In genomic region chr8:81342236-81342998, GRCm38 (mm10) we compare ENCODE assay signal across 8 mouse cellular contexts. TPM values are rescaled to one million over a fixed set of nuclear protein-coding genes. Genes with fewer than 3 reads are reported as not detected.
DNase-seq lines count a peak whose midpoint lies in the region; ATAC-seq lines count a peak whose summit lies in the region.

Inpp4b (plus strand) TSS chr8:81342556.

- no peaks in the 10 kb centered on the region for H3K36me3 ChIP-seq in limb, embryonic 11.5 days (ENCODE audit: control insufficient read depth, insufficient read depth, low read length)
- H3K36me3 ChIP-seq in midbrain, embryonic 12.5 days = no peaks in the 10 kb centered on the region

- H3K27me3 ChIP-seq in limb, embryonic 11.5 days (ENCODE audit: control insufficient read depth, insufficient read depth, low read length) = no peaks in the 10 kb centered on the region
- peaks cover 10% of the 10 kb centered on the region for H3K27me3 ChIP-seq in midbrain, embryonic 12.5 days

- under 1% methylated on average over 46 of the region's 46 CpGs for WGBS in limb, embryonic 11.5 days
- WGBS in midbrain, embryonic 12.5 days = under 1% methylated on average over 45 of the region's 46 CpGs

- H3K4me3 ChIP-seq in limb, embryonic 11.5 days (ENCODE audit: low read depth, low read length) = peak within 1 kb of the TSS; percentile 54
- peak within 1 kb of the TSS; percentile 66 for H3K4me3 ChIP-seq in midbrain, embryonic 12.5 days

- DNase-seq in adrenal gland, postnatal 14 days = peak; percentile 82
- peak; percentile 22 for DNase-seq in embryo, embryonic 11.5 days (ENCODE audit: low read depth, low spot score)
- peak; percentile 97 for DNase-seq in heart, adult 11 months
- DNase-seq in kidney, adult 11 months = peak; percentile 37
- peak; percentile 62 for DNase-seq in limb, embryonic 11.5 days (ENCODE audit: low spot score)
- peak; percentile 24 for DNase-seq in skeletal muscle tissue, adult 2 months (ENCODE audit: low read depth, low spot score)

- no peak within 1 kb of the TSS for H3K27ac ChIP-seq in limb, embryonic 11.5 days (replicated peaks; ENCODE audit: low read depth, low read length)
- no peak within 1 kb of the TSS for H3K27ac ChIP-seq in midbrain, embryonic 12.5 days (replicated peaks)

- peak; percentile 49; the same call in 1 of the 2 replicates for ATAC-seq in limb, embryonic 11.5 days (ENCODE audit: insufficient number of reproducible peaks, low FRiP score, low TSS enrichment, low read depth)
- peak; percentile 79 for ATAC-seq in midbrain, embryonic 12.5 days (ENCODE audit: low FRiP score, low read depth)
- no peak for ATAC-seq in erythroid progenitor cell, adult 5-6 weeks (replicated peaks; ENCODE audit: low FRiP score, poor library complexity, severe bottlenecking)

- H3K4me2 ChIP-seq in limb, embryonic 11.5 days (ENCODE audit: low read depth, severe bottlenecking) = peak within 1 kb of the TSS; percentile 96
- H3K4me2 ChIP-seq in midbrain, embryonic 12.5 days (replicated peaks) = peak within 1 kb of the TSS; percentile 97

- no peaks in the 10 kb centered on the region for H3K4me1 ChIP-seq in limb, embryonic 11.5 days (ENCODE audit: control insufficient read depth, insufficient read depth, low read length)
- H3K4me1 ChIP-seq in midbrain, embryonic 12.5 days = 0 out of 2 replicates have a peak, but pooled peaks cover 3% of the 10 kb centered on the region

- peak within 1 kb of the TSS; percentile 35; the same call in 1 of the 2 replicates for H3K9ac ChIP-seq in limb, embryonic 11.5 days (ENCODE audit: low read length)
- peak within 1 kb of the TSS; percentile 61 for H3K9ac ChIP-seq in midbrain, embryonic 12.5 days (replicated peaks)

- no peaks in the 10 kb centered on the region for H3K9me3 ChIP-seq in limb, embryonic 11.5 days (ENCODE audit: control insufficient read depth, low read length)
- H3K9me3 ChIP-seq in midbrain, embryonic 12.5 days = no peaks in the 10 kb centered on the region

RNA-seq across cellular contexts. Expression of gene Inpp4b, which starts in this region (rescaled TPM):
- 6.2 and 19.2 TPM in 2 replicates for total RNA-seq in adrenal gland, postnatal 14 days (2021)
- 8.8 and 16.1 TPM in 2 replicates for polyA plus RNA-seq in limb, embryonic 11.5 days (2014; fragmentation: Nextera tagmentation; extraction: Ambion mirVana)
- polyA plus RNA-seq in midbrain, embryonic 12.5 days (2016; fragmentation: Nextera tagmentation; extraction: Ambion mirVana) = 5.0 and 5.7 TPM in 2 replicates
- total RNA-seq in erythroid progenitor cell, adult 5-6 weeks (2015; ENCODE audit: low replicate concordance) = 4.7 and 5.4 TPM in 2 replicates
- 1.3 and 5.3 TPM in 2 replicates for total RNA-seq in erythroid progenitor cell, adult 5-6 weeks (2017; ENCODE audit: low replicate concordance)

Comparison
In these comparisons a context has a peak if more than half of its experiments do, and no peak if none do; other contexts are left out.
1. DNase-seq: peak in every context shown above with its lines; median percentile 97 in heart, adult 11 months; 82 in adrenal gland, postnatal 14 days; 62 in limb, embryonic 11.5 days; 37 in kidney, adult 11 months; 24 in skeletal muscle tissue, adult 2 months; 22 in embryo, embryonic 11.5 days.